ENCODE assay signal across 24 mouse cellular contexts in genomic region chr4:114453101-114453500, GRCm38 (mm10). TPM values are rescaled to one million over a fixed set of nuclear protein-coding genes. Genes with fewer than 3 reads are reported as not detected.
DNase-seq lines count a peak whose midpoint lies in the region; ATAC-seq and TF ChIP-seq lines count a peak whose summit lies in the region.
"Had no signal": no experiment of that assay in that cellular context is flagged by ENCODE, and none has a peak within 500 bp of the region (broad histone marks: within the 10 kb centered on the region; RNA-seq: fewer than 3 reads in every experiment).

No protein-coding gene starts in this region.

- no peaks in the 10 kb centered on the region for H3K9me3 ChIP-seq in midbrain, embryonic 11.5 days (ENCODE audit: control insufficient read depth, low read length)
- H3K9me3 ChIP-seq in midbrain, postnatal 0 days (ENCODE audit: low read length) = no peaks in the 10 kb centered on the region
- H3K9me3 ChIP-seq: forebrain, embryonic 10.5 days; forebrain, embryonic 13.5 days; heart, embryonic 10.5 days; heart, embryonic 13.5 days had no signal

- WGBS in midbrain, embryonic 11.5 days = 79% methylated on average over 3 of the region's 3 CpGs
- 77% methylated on average over 3 of the region's 3 CpGs for WGBS in midbrain, postnatal 0 days

- no peaks in the 10 kb centered on the region for H3K4me1 ChIP-seq in midbrain, embryonic 11.5 days (ENCODE audit: control insufficient read depth, insufficient read depth, low read length)
- H3K4me1 ChIP-seq in midbrain, postnatal 0 days (ENCODE audit: insufficient read depth, low read length) = no peaks in the 10 kb centered on the region
- H3K4me1 ChIP-seq: forebrain, embryonic 13.5 days had no signal

- no peak for ATAC-seq in midbrain, embryonic 11.5 days (ENCODE audit: low FRiP score)
- no peak for ATAC-seq in midbrain, postnatal 0 days (ENCODE audit: low FRiP score)
- ATAC-seq: activated CD4-positive, CD25-positive, alpha-beta regulatory T cell, adult 4 months; forebrain, embryonic 13.5 days; forebrain, embryonic 16.5 days had no signal

- peak; percentile 37 for DNase-seq in kidney, adult 11 months
- DNase-seq in kidney, postnatal 25 days = no peak
- peak; percentile 68 for DNase-seq in kidney, adult 9 months
- DNase-seq in kidney, postnatal 14 days = no peak
- DNase-seq in midbrain, embryonic 11.5 days (ENCODE audit: low spot score, missing footprints) = peak; percentile 59
- DNase-seq in midbrain, postnatal 0 days (ENCODE audit: low spot score) = no peak
- DNase-seq: adrenal gland, adult 8-10 months; adrenal gland, postnatal 36 days; cerebellum, adult 18-20 months; cerebellum, adult 9-10 months; cerebellum, postnatal 14 days; gastrocnemius, postnatal 10 days; gastrocnemius, postnatal 36 days; heart, adult 2 months; heart, postnatal 14 days; heart, postnatal 4 days had no signal

- no peak overlapping the region for H3K27ac ChIP-seq in midbrain, embryonic 11.5 days (ENCODE audit: low read depth, low read length)
- H3K27ac ChIP-seq in midbrain, postnatal 0 days (ENCODE audit: low read depth, low read length) = no peak overlapping the region
- H3K27ac ChIP-seq: forebrain, embryonic 10.5 days; forebrain, embryonic 13.5 days; heart, embryonic 10.5 days; heart, embryonic 13.5 days; hindbrain, embryonic 14.5 days had no signal

- no peak overlapping the region for H3K4me2 ChIP-seq in midbrain, embryonic 11.5 days
- H3K4me2 ChIP-seq in midbrain, postnatal 0 days (ENCODE audit: low read depth, low read length, poor library complexity, severe bottlenecking) = no peak overlapping the region
- H3K4me2 ChIP-seq: forebrain, embryonic 13.5 days; heart, embryonic 13.5 days; hindbrain, embryonic 14.5 days had no signal

- no peaks in the 10 kb centered on the region for H3K27me3 ChIP-seq in midbrain, embryonic 11.5 days (ENCODE audit: control insufficient read depth, insufficient read depth, low read length)
- no peaks in the 10 kb centered on the region for H3K27me3 ChIP-seq in midbrain, postnatal 0 days (ENCODE audit: insufficient read depth, low read length)
- H3K27me3 ChIP-seq: forebrain, embryonic 13.5 days had no signal

- no peak for TF ChIP-seq CTCF in midbrain, postnatal 0 days (IDR thresholded peaks at IDR 0.05)

- no peak overlapping the region for H3K4me3 ChIP-seq in midbrain, embryonic 11.5 days (ENCODE audit: low read depth, low read length)
- no peak overlapping the region for H3K4me3 ChIP-seq in midbrain, postnatal 0 days (ENCODE audit: low read depth, low read length)
- H3K4me3 ChIP-seq: forebrain, embryonic 10.5 days; forebrain, embryonic 13.5 days; heart, adult 2 months; heart, embryonic 10.5 days; heart, embryonic 13.5 days had no signal

- no peaks in the 10 kb centered on the region for H3K36me3 ChIP-seq in midbrain, embryonic 11.5 days (ENCODE audit: control insufficient read depth, insufficient read depth, low read length)
- no peaks in the 10 kb centered on the region for H3K36me3 ChIP-seq in midbrain, postnatal 0 days (ENCODE audit: insufficient read depth, low read length)
- H3K36me3 ChIP-seq: forebrain, embryonic 10.5 days; heart, embryonic 10.5 days; heart, embryonic 13.5 days had no signal

- no peak overlapping the region for H3K9ac ChIP-seq in midbrain, embryonic 11.5 days (ENCODE audit: low read length)
- no peak overlapping the region for H3K9ac ChIP-seq in midbrain, postnatal 0 days (replicated peaks; ENCODE audit: low read length, poor library complexity, severe bottlenecking)
- H3K9ac ChIP-seq: forebrain, embryonic 13.5 days; heart, embryonic 13.5 days; hindbrain, embryonic 14.5 days had no signal

RNA-seq across cellular contexts. Expression of gene Trabd2b, which starts 46.6 kb away (rescaled TPM):
- polyA plus RNA-seq in midbrain, embryonic 11.5 days (2014; fragmentation: Nextera tagmentation; extraction: Ambion mirVana) = 2.1 and 2.2 TPM in 2 replicates
- total RNA-seq in midbrain, postnatal 0 days (2014; rRNA removed) = 1.8 and 2.0 TPM in 2 replicates
- polyA plus RNA-seq in midbrain, postnatal 0 days (2015; fragmentation: Nextera tagmentation; extraction: Ambion mirVana) = 0.48 and 0.54 TPM in 2 replicates
- total RNA-seq: granulocyte monocyte progenitor cell, adult 5-6 weeks had no signal
- polyA plus RNA-seq: activated CD4-positive, CD25-positive, alpha-beta regulatory T cell, adult 4 months had no signal

Comparison
In these comparisons a context has a peak if more than half of its experiments do, and no peak if none do; other contexts are left out.
1. DNase-seq: peak in kidney, adult 11 months (single experiment), kidney, adult 9 months (single experiment) and midbrain, embryonic 11.5 days (single experiment); none in kidney, postnatal 25 days (0 of 2), kidney, postnatal 14 days (single experiment) and midbrain, postnatal 0 days (single experiment).